Mouse (Mus musculus) midbrain, embryonic 13.5 days (tissue): ENCODE measurements at regions not wholly inside any gene's neighbourhood (a gene's known extent, or its start where the extent isn't known, plus 50 kb on each side); places are given as distances from the start of the nearest gene placed in this dataset.

ENCODE experiments used
- ATAC-seq: fragments of 200-750 bp; cut with Nextera tagmentation; 2 replicates; pipeline ENCODE4 v1.8.0; 2017; ENCODE audit warnings: mild to moderate bottlenecking, moderate TSS enrichment, moderate library complexity
- H3K27ac ChIP-seq: fragments of 300-500 bp; sonication (generic); 2 replicates; pipeline ENCODE4 v1.5.1; 2015; ENCODE audit warnings: inconsistent platforms, mild to moderate bottlenecking, moderate library complexity
- H3K27me3 ChIP-seq: fragments of 300-500 bp; sonication (generic); 2 replicates; pipeline ENCODE4 v1.6.1; 2015; ENCODE audit warnings: mild to moderate bottlenecking, inconsistent platforms
- H3K36me3 ChIP-seq: fragments of 300-500 bp; sonication (generic); 2 replicates; pipeline ENCODE4 v1.6.1; 2015; ENCODE audit warnings: mild to moderate bottlenecking, inconsistent platforms
- H3K4me1 ChIP-seq: fragments of 300-500 bp; sonication (generic); replicated peaks from 2 replicates; pipeline ENCODE4 v1.6.1; 2015; ENCODE audit warnings: inconsistent platforms
- H3K4me2 ChIP-seq: fragments of 300-500 bp; sonication (generic); replicated peaks from 2 replicates; pipeline ENCODE4 v1.6.1; 2015; ENCODE audit warnings: moderate library complexity, mild to moderate bottlenecking, inconsistent platforms
- H3K4me3 ChIP-seq: fragments of 300-500 bp; sonication (generic); replicated peaks from 2 replicates; pipeline ENCODE4 v1.5.1; 2015; ENCODE audit warnings: mild to moderate bottlenecking, inconsistent platforms
- H3K9ac ChIP-seq: fragments of 300-500 bp; sonication (generic); replicated peaks from 2 replicates; pipeline ENCODE4 v1.6.1; 2015; ENCODE audit warnings: mild to moderate bottlenecking, inconsistent platforms
- H3K9me3 ChIP-seq: fragments of 300-500 bp; sonication (generic); 2 replicates; pipeline ENCODE4 v1.6.1; 2016; ENCODE audit warnings: mild to moderate bottlenecking, inconsistent platforms
- WGBS: fragments of 180-500 bp; shearing (Covaris S2); methylation state at CpG from one replicate; pipeline ENCODE4 v1.1.7; 2015; 5-methylcytosine and 5-hydroxymethylcytosine counted together

DNA sequence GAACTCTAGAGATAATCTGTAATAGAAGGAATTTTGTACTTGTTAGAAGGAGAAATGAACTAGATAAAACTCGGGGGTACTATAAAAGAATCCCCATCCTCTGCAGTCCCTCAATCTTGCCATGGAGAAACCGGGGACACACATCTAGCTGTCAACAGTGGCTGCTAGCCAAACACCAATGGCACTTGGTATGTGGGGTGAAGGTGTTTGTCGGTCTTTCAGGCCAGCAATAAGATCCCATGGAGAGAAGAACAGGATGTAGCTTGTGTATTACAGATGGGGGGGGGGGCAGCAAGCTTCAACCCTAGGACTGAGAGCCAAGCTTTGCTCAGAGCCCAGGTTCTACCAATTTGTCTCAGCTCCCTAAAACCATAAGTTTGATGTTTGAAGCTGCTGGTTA lies 132.5 kb upstream of the Peli2 start:
- no peak for ATAC-seq
- WGBS: 87% methylated on average over 3 of the region's 3 CpGs
- no peak overlapping the region for H3K27ac ChIP-seq
- H3K4me1 ChIP-seq: peaks cover 14% of the 10 kb centered on the region
- no peak overlapping the region for H3K4me2 ChIP-seq
- no peaks in the 10 kb centered on the region for H3K27me3 ChIP-seq
- peaks cover 10% of the 10 kb centered on the region; the same call in 1 of the 2 replicates for H3K9me3 ChIP-seq
- no peak overlapping the region for H3K4me3 ChIP-seq
- H3K36me3 ChIP-seq: no peaks in the 10 kb centered on the region
- no peak overlapping the region for H3K9ac ChIP-seq

DNA sequence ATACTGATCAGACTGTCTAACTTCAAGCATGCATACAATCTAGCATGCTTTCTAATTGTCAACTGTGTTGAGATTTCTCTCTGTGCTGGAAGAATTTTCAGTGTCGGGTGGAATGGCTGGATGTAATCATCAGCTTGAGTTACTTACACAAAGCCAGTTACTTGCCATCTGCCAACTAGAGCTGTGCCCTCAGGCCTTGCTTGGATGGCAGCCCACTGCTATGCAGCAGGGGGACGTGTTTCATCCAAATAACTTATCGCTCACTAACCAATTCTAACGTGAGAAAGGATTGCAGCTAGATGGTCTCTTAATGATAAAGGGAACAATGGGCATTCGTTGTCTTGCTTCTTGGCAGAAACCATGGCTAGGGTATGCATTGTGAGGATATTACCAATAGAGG lies 131.3 kb upstream of the Peli2 start:
- ATAC-seq: no peak

DNA sequence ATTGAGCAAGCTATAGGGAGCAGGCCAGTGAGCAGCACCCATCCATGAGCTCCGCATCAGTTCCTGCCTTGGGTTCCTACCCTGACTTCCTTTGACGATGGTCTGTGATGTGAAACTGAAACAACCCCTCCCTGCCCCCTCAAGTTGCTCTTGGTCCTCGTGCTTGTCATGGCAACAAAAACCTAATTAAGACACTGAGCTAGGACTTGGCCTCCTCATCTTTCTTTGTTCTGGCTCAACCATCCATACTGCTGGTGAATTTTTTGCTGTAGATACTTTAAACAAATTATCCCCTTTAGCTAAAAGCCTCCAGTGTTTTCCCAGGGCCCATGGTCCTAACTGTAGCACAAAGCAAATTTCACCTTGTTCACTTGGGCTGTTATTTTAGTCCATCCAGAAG lies 129.9 kb upstream of the Peli2 start:
- H3K4me3 ChIP-seq: no peak overlapping the region
- H3K36me3 ChIP-seq: no peaks in the 10 kb centered on the region
- peaks cover 14% of the 10 kb centered on the region for H3K4me1 ChIP-seq
- no peak overlapping the region for H3K9ac ChIP-seq
- H3K9me3 ChIP-seq: peaks cover 6% of the 10 kb centered on the region; the same call in 1 of the 2 replicates
- ATAC-seq: no peak
- no peak overlapping the region for H3K4me2 ChIP-seq
- H3K27me3 ChIP-seq: no peaks in the 10 kb centered on the region
- no peak overlapping the region for H3K27ac ChIP-seq
- WGBS: 54% methylated on average over 3 of the region's 3 CpGs

More for the DNA sequence above, 131.3 kb upstream of the Peli2 start:
- H3K9ac ChIP-seq: no peak overlapping the region
- no peak overlapping the region for H3K4me3 ChIP-seq
- WGBS: 64% methylated on average over 5 of the region's 5 CpGs
- peaks cover 10% of the 10 kb centered on the region; the same call in 1 of the 2 replicates for H3K9me3 ChIP-seq
- H3K27ac ChIP-seq: no peak overlapping the region
- no peaks in the 10 kb centered on the region for H3K27me3 ChIP-seq
- H3K4me2 ChIP-seq: no peak overlapping the region
- no peaks in the 10 kb centered on the region for H3K36me3 ChIP-seq
- H3K4me1 ChIP-seq: peaks cover 14% of the 10 kb centered on the region

DNA sequence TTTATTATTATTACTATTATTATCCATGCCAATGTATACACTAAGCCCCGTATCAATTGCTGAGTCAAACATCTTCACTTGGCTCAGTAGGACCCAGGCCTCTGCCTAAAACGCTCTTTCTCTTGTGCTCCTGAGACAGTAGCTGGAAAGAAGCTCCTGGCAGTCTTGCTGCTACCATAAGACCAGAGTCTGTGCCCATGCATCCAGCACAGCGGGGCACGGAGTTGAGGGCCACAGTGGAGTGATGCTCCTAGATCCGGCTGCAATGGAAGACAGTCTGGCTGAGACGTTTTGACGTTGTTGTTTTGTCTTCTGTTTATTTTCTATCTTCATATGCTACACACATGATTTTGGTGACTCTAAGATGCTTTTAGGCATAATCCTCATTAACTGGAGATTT lies 129.1 kb upstream of the Peli2 start:
- Histone ChIP-seq H3K4me2 (no peak overlapping the region), H3K9ac (no peak overlapping the region), H3K4me3 (no peak overlapping the region), H3K27ac (no peak overlapping the region), H3K4me1 (peaks cover 11% of the 10 kb centered on the region), H3K27me3 (no peaks in the 10 kb centered on the region), H3K9me3 (0 out of 2 replicates have a peak, but pooled peaks cover 5% of the 10 kb centered on the region), H3K36me3 (no peaks in the 10 kb centered on the region)
- ATAC-seq: no peak
- WGBS: 92% methylated on average over 7 of the region's 7 CpGs

DNA sequence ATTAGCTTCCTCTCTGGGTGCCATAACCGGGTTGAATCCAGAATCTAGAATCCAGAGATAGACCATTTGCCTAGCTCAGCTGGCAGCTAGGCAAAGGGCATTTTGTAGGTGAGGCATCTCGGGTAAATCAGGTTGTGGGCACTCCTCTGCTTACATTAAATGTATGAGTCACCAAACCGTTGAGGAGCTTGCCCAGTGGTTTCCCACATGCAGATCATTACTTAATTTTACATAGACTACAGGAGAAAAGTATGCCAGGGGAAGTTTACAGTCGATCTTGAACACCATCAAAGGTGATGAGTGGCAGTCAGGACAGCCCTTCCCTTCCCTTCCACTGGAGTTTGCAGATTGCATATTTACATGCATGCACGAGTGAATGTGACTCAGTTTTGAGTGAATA lies 128.5 kb upstream of the Peli2 start:
- Histone ChIP-seq H3K9ac (no peak overlapping the region), H3K36me3 (no peaks in the 10 kb centered on the region), H3K4me2 (no peak overlapping the region), H3K4me3 (no peak overlapping the region), H3K27me3 (no peaks in the 10 kb centered on the region), H3K9me3 (0 out of 2 replicates have a peak, but pooled peaks cover 5% of the 10 kb centered on the region), H3K4me1 (peaks cover 5% of the 10 kb centered on the region), H3K27ac (no peak overlapping the region)
- ATAC-seq: no peak
- 87% methylated on average over 5 of the region's 5 CpGs for WGBS

DNA sequence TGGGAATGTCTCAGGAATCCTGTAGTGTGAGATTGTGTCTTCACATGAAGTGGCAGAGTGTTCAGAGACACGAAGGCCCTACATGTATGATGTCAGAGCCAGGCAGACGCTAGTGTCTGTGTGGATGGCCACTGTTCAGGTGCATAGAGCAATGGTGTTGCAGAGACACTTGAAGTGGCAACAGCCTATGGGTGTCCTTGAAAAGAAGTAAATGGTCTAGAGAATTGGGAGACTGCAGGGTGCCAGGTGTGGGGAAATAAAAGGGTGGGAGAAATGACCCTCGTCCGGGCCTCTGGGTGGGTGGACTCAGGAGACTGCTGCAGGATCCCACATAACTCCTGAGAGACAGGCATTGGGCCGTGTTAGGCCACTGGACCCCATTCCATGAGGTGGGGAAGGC lies 127.8 kb upstream of the Peli2 start:
- Histone ChIP-seq H3K9me3 (0 out of 2 replicates have a peak, but pooled peaks cover 5% of the 10 kb centered on the region), H3K4me3 (no peak overlapping the region), H3K9ac (no peak overlapping the region), H3K27ac (no peak overlapping the region), H3K36me3 (no peaks in the 10 kb centered on the region), H3K4me1 (no peaks in the 10 kb centered on the region), H3K27me3 (no peaks in the 10 kb centered on the region), H3K4me2 (no peak overlapping the region)
- WGBS: 93% methylated on average over 5 of the region's 5 CpGs
- ATAC-seq: no peak

DNA sequence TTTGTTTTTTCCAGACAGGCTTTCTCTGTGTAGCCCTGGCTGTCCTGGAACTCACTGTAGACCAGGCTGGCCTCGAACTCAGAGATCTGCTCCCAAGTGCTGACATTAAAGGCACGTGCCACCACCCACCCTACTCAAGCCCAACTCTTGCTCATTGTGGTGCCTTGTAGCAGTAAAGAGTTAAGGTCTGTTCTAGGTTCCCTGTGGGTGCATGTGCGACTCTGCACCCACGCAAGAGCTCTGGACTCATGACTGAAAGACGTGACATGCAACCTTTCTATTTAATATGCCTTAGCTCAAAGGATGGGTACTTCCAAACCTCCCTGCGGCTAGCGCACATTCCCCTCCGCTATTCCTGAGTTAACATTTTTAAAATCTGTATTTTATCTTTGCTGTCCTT lies 121.7 kb upstream of the Peli2 start:
- Histone ChIP-seq H3K4me2 (no peak overlapping the region), H3K9ac (no peak overlapping the region), H3K4me1 (no peaks in the 10 kb centered on the region), H3K9me3 (no peaks in the 10 kb centered on the region), H3K27ac (no peak overlapping the region), H3K4me3 (no peak overlapping the region), H3K36me3 (no peaks in the 10 kb centered on the region), H3K27me3 (no peaks in the 10 kb centered on the region)
- no peak for ATAC-seq
- 93% methylated on average over 8 of the region's 8 CpGs for WGBS

DNA sequence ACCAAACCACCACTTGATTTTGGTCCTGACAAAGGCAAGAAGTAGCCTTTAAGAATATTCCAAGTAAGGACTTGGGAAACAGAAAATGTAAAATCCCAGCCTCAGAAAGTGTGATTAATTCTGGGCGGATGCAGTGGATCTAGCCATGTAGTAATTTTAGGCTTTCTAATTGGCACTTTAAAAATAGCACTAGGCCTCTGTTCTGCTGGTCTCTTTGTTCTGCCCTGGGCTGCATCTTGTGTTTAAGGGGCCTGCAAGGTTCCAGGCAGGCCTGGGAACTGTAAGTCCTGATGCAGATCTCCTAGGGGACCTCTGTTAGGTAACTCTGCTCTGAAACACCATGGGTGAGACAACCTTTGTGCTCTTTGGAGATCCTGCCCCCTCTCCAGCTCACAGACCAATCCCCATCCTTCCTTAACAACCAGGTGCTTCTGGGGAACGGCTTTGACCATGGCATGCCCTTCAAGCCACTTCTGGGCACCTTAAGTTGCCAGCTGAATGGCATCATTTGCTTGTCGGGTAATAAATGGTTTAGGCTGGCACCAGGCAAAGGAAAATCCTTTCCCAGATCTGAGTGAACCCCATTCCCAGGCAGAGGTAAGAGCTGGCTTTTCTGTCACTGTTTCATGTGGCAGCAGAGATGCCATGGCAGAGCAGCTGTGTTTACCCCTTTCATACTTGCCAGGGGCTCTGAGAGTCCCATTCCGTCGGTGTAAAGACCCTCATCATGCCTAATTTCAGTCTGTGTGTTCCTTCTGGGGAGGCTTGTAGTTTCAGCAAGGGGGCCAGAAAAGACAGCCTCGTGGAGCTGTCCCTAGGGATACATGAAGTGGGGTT lies 115.3 kb upstream of the Peli2 start:
- no peak overlapping the region for H3K4me3 ChIP-seq
- H3K4me2 ChIP-seq: no peak overlapping the region
- H3K9ac ChIP-seq: no peak overlapping the region
- no peaks in the 10 kb centered on the region for H3K9me3 ChIP-seq
- H3K36me3 ChIP-seq: no peaks in the 10 kb centered on the region
- H3K4me1 ChIP-seq: no peaks in the 10 kb centered on the region
- 76% methylated on average over 6 of the region's 6 CpGs for WGBS
- ATAC-seq: no peak
- H3K27me3 ChIP-seq: no peaks in the 10 kb centered on the region
- no peak overlapping the region for H3K27ac ChIP-seq

DNA sequence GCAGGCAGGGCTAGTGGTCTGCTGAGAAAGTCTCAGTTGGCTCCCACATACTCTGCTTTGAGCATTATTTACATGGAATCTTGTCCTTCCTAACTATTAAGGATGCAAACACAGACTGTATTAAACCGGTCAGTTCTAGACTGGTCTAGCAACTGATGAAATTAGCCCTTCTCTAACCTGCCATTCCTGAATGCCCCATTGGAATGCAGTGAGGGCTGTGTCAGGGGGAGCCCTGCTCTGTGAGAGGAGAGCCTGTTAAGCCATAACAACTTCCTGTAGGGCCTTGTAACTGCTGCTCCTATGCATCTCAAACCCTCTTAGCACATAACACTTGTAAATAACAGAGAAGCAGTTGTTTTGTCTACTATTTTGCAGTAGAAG lies 114.7 kb upstream of the Peli2 start:
- no peak overlapping the region for H3K4me3 ChIP-seq
- ATAC-seq: no peak
- no peaks in the 10 kb centered on the region for H3K9me3 ChIP-seq
- no peaks in the 10 kb centered on the region for H3K27me3 ChIP-seq
- WGBS: 88% methylated on average over 1 of the region's 1 CpGs
- no peak overlapping the region for H3K4me2 ChIP-seq
- H3K27ac ChIP-seq: no peak overlapping the region
- H3K4me1 ChIP-seq: no peaks in the 10 kb centered on the region
- H3K9ac ChIP-seq: no peak overlapping the region
- H3K36me3 ChIP-seq: no peaks in the 10 kb centered on the region

DNA sequence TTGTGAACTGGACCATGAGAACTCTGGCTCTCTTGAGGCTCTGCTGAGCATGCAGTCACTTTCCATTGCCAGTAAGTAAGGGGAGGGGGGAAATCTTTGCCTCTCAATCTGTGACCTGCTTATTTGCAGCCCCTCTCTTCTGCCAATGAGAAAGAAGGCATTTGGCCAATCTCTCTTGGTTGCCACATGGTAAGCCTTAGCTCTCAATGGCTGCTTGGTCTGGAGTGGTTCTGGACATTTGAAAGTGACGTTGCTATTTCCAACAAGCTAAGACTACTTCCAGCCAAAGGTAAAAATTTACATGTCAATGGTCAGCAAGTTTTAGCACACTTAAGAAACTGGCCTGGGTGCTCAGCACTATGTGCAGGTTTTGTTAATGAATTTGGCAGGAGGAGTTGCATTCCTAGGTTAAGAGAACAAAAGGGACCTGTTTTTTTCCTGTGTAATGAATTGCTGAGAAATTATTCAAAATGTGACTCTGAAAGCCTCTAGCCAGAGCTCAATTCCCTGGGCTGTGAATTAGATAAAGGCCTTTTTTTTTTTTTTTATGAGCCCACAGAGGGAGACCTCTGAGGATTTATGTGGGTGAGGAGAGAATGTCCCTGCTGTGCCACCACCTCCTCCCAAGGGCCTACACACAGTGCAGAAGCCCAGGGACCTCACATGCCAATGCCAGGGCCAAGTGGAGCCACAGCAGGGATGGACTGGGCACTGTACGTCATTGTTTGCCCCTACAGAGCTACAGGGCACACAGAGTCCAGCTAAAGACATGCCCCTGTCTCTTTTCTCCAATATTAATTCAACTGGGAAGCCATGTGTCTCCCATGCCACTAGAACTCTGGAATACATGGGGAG lies 108.0 kb upstream of the Peli2 start:
- H3K27ac ChIP-seq: no peak overlapping the region
- no peak overlapping the region for H3K9ac ChIP-seq
- no peak overlapping the region for H3K4me2 ChIP-seq
- no peaks in the 10 kb centered on the region for H3K4me1 ChIP-seq
- H3K9me3 ChIP-seq: no peaks in the 10 kb centered on the region
- no peaks in the 10 kb centered on the region for H3K27me3 ChIP-seq
- WGBS: 58% methylated on average over 2 of the region's 2 CpGs
- H3K36me3 ChIP-seq: 0 out of 2 replicates have a peak, but pooled peaks cover 2% of the 10 kb centered on the region
- H3K4me3 ChIP-seq: no peak overlapping the region
- no peak for ATAC-seq

DNA sequence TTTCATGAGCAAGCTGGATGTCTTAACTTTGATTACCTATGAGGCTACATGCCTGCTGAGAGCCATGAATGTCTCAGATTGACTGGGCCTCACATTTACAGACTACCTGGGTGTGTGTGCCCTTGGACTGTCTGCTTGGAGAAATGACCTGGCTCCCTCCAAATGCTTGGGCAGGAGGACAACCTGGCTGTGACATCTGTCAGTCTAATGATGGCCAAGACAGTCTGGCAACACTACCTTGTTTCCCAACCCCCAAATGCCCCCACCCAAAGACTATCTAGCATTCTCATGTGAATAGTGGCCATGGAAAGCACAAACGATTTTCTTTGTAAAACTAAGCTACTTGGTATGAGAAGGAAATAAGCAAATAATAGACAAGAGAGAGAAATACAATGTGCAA lies 107.2 kb upstream of the Peli2 start:
- no peak overlapping the region for H3K4me2 ChIP-seq
- 74% methylated on average over 1 of the region's 1 CpGs for WGBS
- H3K4me3 ChIP-seq: no peak overlapping the region
- no peak overlapping the region for H3K9ac ChIP-seq
- no peaks in the 10 kb centered on the region for H3K27me3 ChIP-seq
- no peaks in the 10 kb centered on the region for H3K4me1 ChIP-seq
- no peak for ATAC-seq
- no peak overlapping the region for H3K27ac ChIP-seq
- no peaks in the 10 kb centered on the region for H3K9me3 ChIP-seq
- 0 out of 2 replicates have a peak, but pooled peaks cover 2% of the 10 kb centered on the region for H3K36me3 ChIP-seq

DNA sequence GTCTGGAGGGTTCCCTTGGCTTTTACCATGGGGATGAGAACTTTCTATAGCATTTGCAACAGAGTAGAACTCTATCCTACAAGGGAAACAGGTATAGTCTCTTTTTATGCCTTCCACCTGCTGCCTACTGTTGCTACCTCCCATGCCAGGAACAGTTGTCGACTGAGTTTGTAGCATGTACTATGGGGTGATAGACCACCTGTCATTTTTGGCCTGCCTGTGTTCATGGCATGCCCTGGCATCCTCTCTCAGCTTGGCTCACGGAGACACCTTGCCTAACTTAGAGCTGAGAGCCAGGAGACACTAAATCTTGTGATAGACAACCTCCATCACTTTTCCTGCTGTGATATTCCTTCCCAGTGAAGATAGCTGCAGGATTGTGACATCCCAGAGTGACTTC lies 105.8 kb upstream of the Peli2 start:
- no peak for ATAC-seq
- H3K27me3 ChIP-seq: no peaks in the 10 kb centered on the region
- 0 out of 2 replicates have a peak, but pooled peaks cover 2% of the 10 kb centered on the region for H3K36me3 ChIP-seq
- H3K4me3 ChIP-seq: no peak overlapping the region
- WGBS: 92% methylated on average over 2 of the region's 2 CpGs
- no peaks in the 10 kb centered on the region for H3K9me3 ChIP-seq
- H3K4me1 ChIP-seq: no peaks in the 10 kb centered on the region
- H3K27ac ChIP-seq: no peak overlapping the region
- no peak overlapping the region for H3K9ac ChIP-seq
- no peak overlapping the region for H3K4me2 ChIP-seq
